9 mouse cellular contexts compared by ENCODE assay signal in the genomic region with DNA sequence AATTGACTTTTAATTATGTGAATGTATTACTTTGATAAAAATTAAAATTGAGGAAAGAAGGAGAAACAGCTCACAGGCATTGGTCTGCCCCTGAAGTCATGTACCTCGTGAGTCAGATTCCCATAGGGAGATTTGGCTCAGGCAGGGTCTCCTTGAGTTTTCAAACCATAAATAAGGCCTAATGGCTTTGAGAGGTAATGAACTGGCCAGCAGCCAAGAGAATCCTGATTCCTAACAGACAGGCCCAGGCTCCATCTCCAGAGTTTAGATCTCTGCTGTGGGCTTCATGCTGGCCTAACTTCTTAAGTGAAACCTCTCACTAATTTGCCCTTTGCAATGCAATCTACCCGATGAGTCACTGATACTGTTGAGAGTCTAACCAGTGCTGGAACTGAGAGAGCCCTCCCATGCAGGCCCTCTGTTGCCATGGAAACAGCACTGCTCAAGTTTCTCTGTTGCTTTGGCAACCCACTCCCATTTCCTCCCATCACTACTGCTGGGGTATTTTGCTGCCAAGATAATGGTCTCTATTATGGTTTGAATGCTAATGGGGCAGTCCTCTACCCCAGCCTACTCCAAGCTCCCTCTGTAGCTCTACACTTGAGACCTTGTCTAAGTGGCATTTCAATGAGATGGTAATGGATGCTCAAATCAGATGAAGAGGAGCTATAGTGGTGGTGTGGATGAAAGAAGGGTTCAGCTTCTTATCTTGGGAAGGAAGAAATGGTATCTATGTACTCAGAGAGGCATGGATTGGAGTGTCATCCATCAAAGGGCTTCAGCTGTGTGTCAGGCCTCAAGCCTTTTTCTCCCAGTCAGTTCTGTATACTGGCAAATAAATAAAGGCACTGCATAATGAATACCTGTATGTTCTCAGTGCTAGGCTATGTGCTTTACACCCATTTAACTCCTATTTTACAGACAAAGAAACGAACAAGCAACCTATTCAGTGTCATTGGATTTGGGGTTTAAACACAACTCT.
DNase-seq lines count a peak whose midpoint lies in the region; ATAC-seq and TF ChIP-seq lines count a peak whose summit lies in the region.
"Had no signal": no experiment of that assay in that cellular context is flagged by ENCODE, and none has a peak within 500 bp of the region (broad histone marks: within the 10 kb centered on the region; RNA-seq: fewer than 3 reads in every experiment).

No protein-coding gene starts in this region.

- 35% methylated on average over 3 of the region's 3 CpGs for WGBS in lung, postnatal 0 days
- 42% methylated on average over 3 of the region's 3 CpGs for WGBS in embryonic facial prominence, embryonic 14.5 days
- 37% methylated on average over 3 of the region's 3 CpGs for WGBS in intestine, embryonic 16.5 days
- 36% methylated on average over 3 of the region's 3 CpGs for WGBS in midbrain, embryonic 11.5 days
- WGBS in kidney, adult 2 months, result 37% methylated on average over 3 of the region's 3 CpGs

- H3K9me3 ChIP-seq in lung, postnatal 0 days (ENCODE audit: low read length), result no peaks in the 10 kb centered on the region
- no peaks in the 10 kb centered on the region for H3K9me3 ChIP-seq in embryonic facial prominence, embryonic 14.5 days (ENCODE audit: control insufficient read depth, low read length)
- H3K9me3 ChIP-seq in intestine, embryonic 16.5 days (ENCODE audit: control insufficient read depth, low read length), result no peaks in the 10 kb centered on the region
- no peaks in the 10 kb centered on the region for H3K9me3 ChIP-seq in midbrain, embryonic 11.5 days (ENCODE audit: control insufficient read depth, low read length)
- H3K9me3 ChIP-seq: lung, embryonic 15.5 days had no signal

- intact Hi-C loops in gastrocnemius, adult 2 months (cut with DNase I), result no loop called here

- no peaks in the 10 kb centered on the region for H3K4me1 ChIP-seq in lung, postnatal 0 days (ENCODE audit: insufficient read depth, low read depth, low read length)
- H3K4me1 ChIP-seq in embryonic facial prominence, embryonic 14.5 days (ENCODE audit: control insufficient read depth, insufficient read depth, low read length), result 0 out of 2 replicates have a peak, but pooled peaks cover 6% of the 10 kb centered on the region
- no peaks in the 10 kb centered on the region for H3K4me1 ChIP-seq in intestine, embryonic 16.5 days (ENCODE audit: control insufficient read depth, insufficient read depth, low read length)
- H3K4me1 ChIP-seq in midbrain, embryonic 11.5 days (ENCODE audit: control insufficient read depth, insufficient read depth, low read length), result peaks cover 18% of the 10 kb centered on the region
- H3K4me1 ChIP-seq in kidney, adult 2 months (ENCODE audit: control insufficient read depth, insufficient read depth, low read length), result no peaks in the 10 kb centered on the region
- H3K4me1 ChIP-seq: lung, embryonic 15.5 days had no signal

- H3K4me3 ChIP-seq in lung, postnatal 0 days (ENCODE audit: low read depth, low read length), result no peak overlapping the region
- H3K4me3 ChIP-seq in embryonic facial prominence, embryonic 14.5 days (ENCODE audit: low read depth, low read length), result no peak overlapping the region
- no peak overlapping the region for H3K4me3 ChIP-seq in intestine, embryonic 16.5 days (ENCODE audit: low read length)
- no peak overlapping the region for H3K4me3 ChIP-seq in midbrain, embryonic 11.5 days (ENCODE audit: low read depth, low read length)
- no peak overlapping the region for H3K4me3 ChIP-seq in kidney, adult 2 months (ENCODE audit: insufficient read depth, low read depth, low read length)
- no peak overlapping the region for H3K4me3 ChIP-seq in gastrocnemius, adult 2 months
- H3K4me3 ChIP-seq: lung, embryonic 15.5 days had no signal

- no peak overlapping the region for H3K27ac ChIP-seq in lung, postnatal 0 days (ENCODE audit: low read length)
- H3K27ac ChIP-seq in embryonic facial prominence, embryonic 14.5 days (replicated peaks; ENCODE audit: low read depth, low read length), result no peak overlapping the region; the same call in 1 of the 2 replicates
- H3K27ac ChIP-seq in intestine, embryonic 16.5 days (ENCODE audit: low read length), result no peak overlapping the region
- H3K27ac ChIP-seq in midbrain, embryonic 11.5 days (ENCODE audit: low read depth, low read length), result peak overlapping the region; percentile 68
- H3K27ac ChIP-seq in kidney, adult 2 months (ENCODE audit: insufficient read depth, low read depth, low read length), result no peak overlapping the region
- no peak overlapping the region for H3K27ac ChIP-seq in gastrocnemius, adult 2 months
- H3K27ac ChIP-seq: lung, embryonic 15.5 days had no signal

- TF ChIP-seq EP300 in lung, postnatal 0 days (IDR thresholded peaks at IDR 0.05), result no peak

- ATAC-seq in lung, postnatal 0 days, result no peak; the same call in 1 of the 2 replicates
- peak; percentile 95 for ATAC-seq in embryonic facial prominence, embryonic 14.5 days (ENCODE audit: low read depth)
- peak; percentile 59 for ATAC-seq in intestine, embryonic 16.5 days
- ATAC-seq in midbrain, embryonic 11.5 days (ENCODE audit: low FRiP score), result peak; percentile 96

- H3K9ac ChIP-seq in lung, postnatal 0 days (replicated peaks; ENCODE audit: low read depth), result no peak overlapping the region
- H3K9ac ChIP-seq in embryonic facial prominence, embryonic 14.5 days (ENCODE audit: low read depth, low read length), result no peak overlapping the region
- H3K9ac ChIP-seq in intestine, embryonic 16.5 days (ENCODE audit: low read depth, low read length), result no peak overlapping the region
- no peak overlapping the region for H3K9ac ChIP-seq in midbrain, embryonic 11.5 days (ENCODE audit: low read length)
- H3K9ac ChIP-seq: lung, embryonic 15.5 days had no signal

- no peak for TF ChIP-seq CTCF in lung, postnatal 0 days (IDR thresholded peaks at IDR 0.05)
- TF ChIP-seq CTCF in kidney, adult 2 months (conservative IDR thresholded peaks at IDR 0.05; ENCODE audit: insufficient read depth, insufficient read length, low read depth, low read length), result no peak
- no peak for TF ChIP-seq CTCF in gastrocnemius, adult 2 months (IDR thresholded peaks at IDR 0.05)

- H3K27me3 ChIP-seq in lung, postnatal 0 days (replicated peaks; ENCODE audit: insufficient read depth, low read length), result no peaks in the 10 kb centered on the region
- no peaks in the 10 kb centered on the region for H3K27me3 ChIP-seq in embryonic facial prominence, embryonic 14.5 days (replicated peaks; ENCODE audit: control insufficient read depth, insufficient read depth, low read length)
- H3K27me3 ChIP-seq in intestine, embryonic 16.5 days (replicated peaks; ENCODE audit: control insufficient read depth, insufficient read depth, low read length), result no peaks in the 10 kb centered on the region
- no peaks in the 10 kb centered on the region for H3K27me3 ChIP-seq in midbrain, embryonic 11.5 days (ENCODE audit: control insufficient read depth, insufficient read depth, low read length)
- no peaks in the 10 kb centered on the region for H3K27me3 ChIP-seq in kidney, adult 2 months (replicated peaks; ENCODE audit: control insufficient read depth, insufficient read depth, low read length)
- H3K27me3 ChIP-seq: lung, embryonic 15.5 days had no signal

- TF ChIP-seq POLR2A in kidney, adult 2 months (IDR thresholded peaks at IDR 0.05; ENCODE audit: low read depth, low read length), result no peak

- H3K4me2 ChIP-seq in lung, postnatal 0 days (replicated peaks; ENCODE audit: low read depth, low read length), result no peak overlapping the region
- no peak overlapping the region for H3K4me2 ChIP-seq in embryonic facial prominence, embryonic 14.5 days (ENCODE audit: low read depth, low read length)
- H3K4me2 ChIP-seq in intestine, embryonic 16.5 days (ENCODE audit: low read depth, low read length), result no peak overlapping the region
- no peak overlapping the region for H3K4me2 ChIP-seq in midbrain, embryonic 11.5 days
- H3K4me2 ChIP-seq: lung, embryonic 15.5 days had no signal

- DNase-seq in lung, postnatal 0 days (ENCODE audit: low spot score), result peak; percentile 12
- no peak for DNase-seq in lung, adult 18-20 months
- DNase-seq in embryonic facial prominence, embryonic 14.5 days (ENCODE audit: low spot score), result peak; percentile 93
- peak; percentile 97 for DNase-seq in midbrain, embryonic 11.5 days (ENCODE audit: low spot score, missing footprints)
- DNase-seq in thymus, postnatal 36 days, result no peak
- DNase-seq in kidney, adult 2 months, result no peak
- DNase-seq in gastrocnemius, adult 2 months, result no peak

- H3K36me3 ChIP-seq in lung, postnatal 0 days (ENCODE audit: insufficient read depth, low read length), result no peaks in the 10 kb centered on the region
- H3K36me3 ChIP-seq in embryonic facial prominence, embryonic 14.5 days (ENCODE audit: control insufficient read depth, insufficient read depth, low read length), result no peaks in the 10 kb centered on the region
- H3K36me3 ChIP-seq in intestine, embryonic 16.5 days (ENCODE audit: control insufficient read depth, insufficient read depth, low read length), result no peaks in the 10 kb centered on the region
- no peaks in the 10 kb centered on the region for H3K36me3 ChIP-seq in midbrain, embryonic 11.5 days (ENCODE audit: control insufficient read depth, insufficient read depth, low read length)
- H3K36me3 ChIP-seq in kidney, adult 2 months (ENCODE audit: control insufficient read depth, insufficient read depth, low read length), result no peaks in the 10 kb centered on the region
- H3K36me3 ChIP-seq: lung, embryonic 15.5 days had no signal

Comparison
In these comparisons a context has a peak if more than half of its experiments do, and no peak if none do; other contexts are left out.
1. DNase-seq: peak in lung, postnatal 0 days (single experiment), embryonic facial prominence, embryonic 14.5 days (single experiment) and midbrain, embryonic 11.5 days (single experiment); none in lung, adult 18-20 months (0 of 2), thymus, postnatal 36 days (0 of 2), kidney, adult 2 months (single experiment) and gastrocnemius, adult 2 months (single experiment).